Mouse (Mus musculus) stomach, embryonic 14.5 days (tissue): ENCODE results near the gene Sgcd. TPM values are rescaled to one million over a fixed set of nuclear protein-coding genes. Genes with fewer than 3 reads are reported as not detected.

ENCODE experiments used
- ATAC-seq: fragments of 200-750 bp; cut with Nextera tagmentation; 2 replicates; pipeline ENCODE4 v1.8.0; 2017; ENCODE audit warnings: low read depth, moderate TSS enrichment; ENCODE audit not compliant: insufficient number of reproducible peaks, insufficient read depth, low FRiP score
- H3K27ac ChIP-seq: fragments of 300-500 bp; sonication (generic); 2 replicates; pipeline ENCODE4 v1.5.1; 2014; ENCODE audit warnings: mild to moderate bottlenecking, low read length, moderate library complexity, mixed read lengths
- H3K27me3 ChIP-seq: fragments of 300-500 bp; sonication (generic); 2 replicates; pipeline ENCODE4 v1.6.1; 2014; ENCODE audit warnings: low read length, control low read depth, mixed read lengths; ENCODE audit not compliant: control insufficient read depth, insufficient read depth
- H3K36me3 ChIP-seq: fragments of 300-500 bp; sonication (generic); 2 replicates; pipeline ENCODE4 v1.6.1; 2014; ENCODE audit warnings: mild to moderate bottlenecking, control low read depth, low read length, moderate library complexity, mixed read lengths; ENCODE audit not compliant: control insufficient read depth, insufficient read depth
- H3K4me1 ChIP-seq: fragments of 300-500 bp; sonication (generic); 2 replicates; pipeline ENCODE4 v1.6.1; 2014; ENCODE audit warnings: low read length, control low read depth, mixed read lengths; ENCODE audit not compliant: control insufficient read depth, insufficient read depth
- H3K4me2 ChIP-seq: fragments of 300-500 bp; sonication (generic); replicated peaks from 2 replicates; pipeline ENCODE4 v1.6.1; 2014; ENCODE audit warnings: low read depth, low read length, control low read depth
- H3K4me3 ChIP-seq: fragments of 300-500 bp; sonication (generic); 2 replicates; pipeline ENCODE4 v1.5.1; 2014; ENCODE audit warnings: low read depth, low read length, control low read depth
- H3K9ac ChIP-seq: fragments of 300-500 bp; sonication (generic); replicated peaks from 2 replicates; pipeline ENCODE4 v1.6.1; 2014; ENCODE audit warnings: low read depth, mild to moderate bottlenecking, control low read depth, low read length, moderate library complexity, mixed read lengths
- H3K9me3 ChIP-seq: fragments of 300-500 bp; sonication (generic); 2 replicates; pipeline ENCODE4 v1.6.1; 2016; ENCODE audit warnings: low read depth, low read length, control low read depth; ENCODE audit not compliant: control insufficient read depth
- WGBS: fragments of 180-500 bp; shearing (Covaris S2); extraction: QIAGEN DNeasy Blood & Tissue Kit; methylation state at CpG from one replicate; pipeline ENCODE4 v1.1.7; 2014; 5-methylcytosine and 5-hydroxymethylcytosine counted together
- polyA plus RNA-seq: library from polyadenylated mRNA; unstranded; fragments of >200 nt; fragmentation: Nextera tagmentation; extraction: Ambion mirVana; gene quantifications from 2 replicates; pipeline ENCODE4 v1.2.1, GENCODE M21; 2014

Gene Sgcd
- polyA plus RNA-seq, 1 experiment from 2014 or later = 8.9 TPM

DNA sequence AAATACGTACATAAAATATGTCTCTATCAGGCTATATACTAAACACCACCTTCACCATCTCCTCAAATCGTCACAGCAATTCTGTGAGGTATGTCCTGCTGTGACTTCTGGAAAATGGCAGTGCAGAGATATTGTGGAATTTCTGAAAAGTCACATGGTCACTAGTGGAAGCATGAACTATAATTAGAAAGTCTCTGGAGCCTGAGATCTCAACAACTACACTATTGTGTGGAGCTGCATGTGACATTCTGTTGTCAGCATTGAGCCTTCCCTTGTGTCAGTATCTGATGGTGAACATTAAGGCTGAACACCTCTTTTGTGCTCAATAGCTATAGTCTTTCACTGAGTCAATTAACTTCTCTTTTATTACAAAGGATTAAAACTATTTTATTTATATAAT, 637.2 kb downstream of the Sgcd start:
- H3K27me3 ChIP-seq = no peaks in the 10 kb centered on the region
- no peak overlapping the region for H3K9ac ChIP-seq
- H3K4me3 ChIP-seq = no peak overlapping the region
- no peak for ATAC-seq
- no peaks in the 10 kb centered on the region for H3K4me1 ChIP-seq
- no peak overlapping the region for H3K27ac ChIP-seq
- 83% methylated on average over 2 of the region's 2 CpGs for WGBS
- no peak overlapping the region for H3K4me2 ChIP-seq
- no peaks in the 10 kb centered on the region for H3K36me3 ChIP-seq
- no peaks in the 10 kb centered on the region for H3K9me3 ChIP-seq

GRCm38 (mm10) chr11:47343486-47343885, 645.3 kb downstream of the Sgcd start:
- no peak; the same call in 1 of the 2 replicates for ATAC-seq
- Histone ChIP-seq H3K27me3 (no peaks in the 10 kb centered on the region), H3K36me3 (no peaks in the 10 kb centered on the region), H3K9me3 (no peaks in the 10 kb centered on the region), H3K4me1 (no peaks in the 10 kb centered on the region), H3K4me2 (no peak overlapping the region), H3K4me3 (no peak overlapping the region), H3K9ac (no peak overlapping the region), H3K27ac (no peak overlapping the region)
- WGBS = 44% methylated on average over 2 of the region's 2 CpGs

- 87% methylated on average over 2 of the region's 2 CpGs for WGBS
- no peak overlapping the region for H3K4me2 ChIP-seq
- no peak overlapping the region for H3K4me3 ChIP-seq
- no peaks in the 10 kb centered on the region for H3K27me3 ChIP-seq
- no peaks in the 10 kb centered on the region for H3K36me3 ChIP-seq
- H3K4me1 ChIP-seq = no peaks in the 10 kb centered on the region
- H3K9ac ChIP-seq = no peak overlapping the region
- no peak overlapping the region for H3K27ac ChIP-seq
- ATAC-seq = no peak
- no peaks in the 10 kb centered on the region for H3K9me3 ChIP-seq
Observed at GRCm38 (mm10) chr11:47333702-47334101, 655.1 kb downstream of the Sgcd start.

GRCm38 (mm10) chr11:47305579-47305978, 683.2 kb downstream of the Sgcd start:
- Histone ChIP-seq H3K27me3 (no peaks in the 10 kb centered on the region), H3K4me3 (no peak overlapping the region), H3K9ac (no peak overlapping the region), H3K4me2 (no peak overlapping the region), H3K36me3 (no peaks in the 10 kb centered on the region), H3K27ac (no peak overlapping the region), H3K4me1 (peaks cover 6% of the 10 kb centered on the region; the same call in 1 of the 2 replicates), H3K9me3 (no peaks in the 10 kb centered on the region)
- no peak for ATAC-seq

- Histone ChIP-seq H3K27me3 (no peaks in the 10 kb centered on the region), H3K36me3 (no peaks in the 10 kb centered on the region), H3K27ac (no peak overlapping the region; the same call in 1 of the 2 replicates), H3K9ac (no peak overlapping the region), H3K9me3 (no peaks in the 10 kb centered on the region), H3K4me3 (no peak overlapping the region), H3K4me1 (peaks cover 6% of the 10 kb centered on the region; the same call in 1 of the 2 replicates), H3K4me2 (no peak overlapping the region)
- WGBS = 52% methylated on average over 12 of the region's 12 CpGs
- peak; percentile 61; the same call in 1 of the 2 replicates for ATAC-seq
Observed at GRCm38 (mm10) chr11:47304702-47305450, 683.9 kb downstream of the Sgcd start.

DNA sequence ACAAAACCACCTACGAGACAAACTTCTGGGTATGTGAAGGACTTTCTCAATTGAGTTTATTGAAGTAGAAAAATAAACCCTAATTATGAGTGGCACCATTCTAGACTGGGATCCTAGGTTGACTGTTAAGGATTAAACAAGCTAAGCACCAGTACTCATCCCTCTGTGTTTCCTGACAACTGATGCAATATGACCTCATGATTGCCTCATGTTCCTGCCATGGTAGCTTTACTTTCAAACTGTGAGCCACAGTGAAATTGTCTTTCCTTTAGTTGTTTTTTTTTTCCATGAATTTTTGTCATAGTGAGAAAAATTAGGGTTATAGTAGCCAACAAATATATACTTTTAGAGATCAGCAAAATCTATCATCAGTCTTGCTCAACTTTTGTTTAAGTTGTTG, 689.0 kb downstream of the Sgcd start:
- Histone ChIP-seq H3K4me2 (no peak overlapping the region), H3K4me3 (no peak overlapping the region), H3K9me3 (no peaks in the 10 kb centered on the region), H3K4me1 (no peaks in the 10 kb centered on the region; the same call in 1 of the 2 replicates), H3K27ac (no peak overlapping the region), H3K27me3 (no peaks in the 10 kb centered on the region), H3K9ac (no peak overlapping the region), H3K36me3 (no peaks in the 10 kb centered on the region)
- WGBS = 93% methylated on average over 1 of the region's 1 CpGs
- no peak for ATAC-seq

GRCm38 (mm10) chr11:47297805-47298340, 690.9 kb downstream of the Sgcd start:
- Histone ChIP-seq H3K9ac (no peak overlapping the region), H3K4me1 (no peaks in the 10 kb centered on the region), H3K27me3 (no peaks in the 10 kb centered on the region), H3K9me3 (no peaks in the 10 kb centered on the region), H3K27ac (no peak overlapping the region), H3K4me3 (no peak overlapping the region), H3K4me2 (no peak overlapping the region), H3K36me3 (no peaks in the 10 kb centered on the region)
- WGBS = 77% methylated on average over 1 of the region's 1 CpGs
- peak; percentile 28; the same call in 1 of the 2 replicates for ATAC-seq

DNA sequence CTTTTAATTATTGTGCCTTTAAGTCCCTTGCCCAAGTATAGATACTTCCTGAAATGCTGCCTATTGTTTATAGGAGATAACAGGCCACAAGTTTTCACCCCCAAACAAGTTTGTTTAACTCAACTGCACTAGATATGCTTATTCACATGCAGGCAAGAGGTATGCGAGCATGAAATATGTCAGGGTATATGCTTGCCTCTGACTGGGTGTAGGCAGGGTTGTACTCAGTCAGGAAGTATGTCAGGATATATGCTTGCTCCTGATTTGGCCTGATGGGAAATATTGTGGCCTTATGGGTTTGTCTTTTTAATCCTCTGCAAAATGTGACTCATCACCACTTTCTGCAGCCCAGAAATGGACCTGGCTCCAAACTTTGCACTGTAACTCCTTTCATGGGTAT, 694.0 kb downstream of the Sgcd start:
- Histone ChIP-seq H3K4me2 (no peak overlapping the region), H3K9ac (no peak overlapping the region), H3K4me1 (no peaks in the 10 kb centered on the region), H3K36me3 (no peaks in the 10 kb centered on the region), H3K27ac (no peak overlapping the region), H3K4me3 (no peak overlapping the region), H3K9me3 (no peaks in the 10 kb centered on the region), H3K27me3 (no peaks in the 10 kb centered on the region)
- ATAC-seq = no peak
- 73% methylated on average over 1 of the region's 1 CpGs for WGBS
